Mouse (Mus musculus) liver, embryonic 16.5 days (tissue): ENCODE data around the gene Bckdk. TPM values are rescaled to one million over a fixed set of nuclear protein-coding genes. Genes with fewer than 3 reads are reported as not detected.
"Not testable (repeated sequence)": the region's sequence is repeated elsewhere in the genome, so short reads cannot be mapped to it uniquely, and the experiment has no call there.

Source experiments
- ATAC-seq: fragments of 200-750 bp; cut with Nextera tagmentation; 2 replicates; pipeline ENCODE4 v1.8.0; 2017; ENCODE audit warnings: low read depth, mild to moderate bottlenecking, moderate number of reproducible peaks, moderate library complexity
- H3K27ac ChIP-seq: fragments of 300-500 bp; sonication (generic); 2 replicates; pipeline ENCODE4 v1.5.1; 2014; ENCODE audit warnings: mild to moderate bottlenecking, low read length
- H3K27me3 ChIP-seq: fragments of 300-500 bp; sonication (generic); 2 replicates; pipeline ENCODE4 v1.6.1; 2014; ENCODE audit warnings: low read depth, low read length, mixed read lengths; ENCODE audit not compliant: control insufficient read depth, insufficient read depth
- H3K36me3 ChIP-seq: fragments of 300-500 bp; sonication (generic); 2 replicates; pipeline ENCODE4 v1.6.1; 2014; ENCODE audit warnings: mild to moderate bottlenecking; ENCODE audit not compliant: control insufficient read depth, insufficient read depth
- H3K4me1 ChIP-seq: fragments of 300-500 bp; sonication (generic); 2 replicates; pipeline ENCODE4 v1.6.1; 2014; ENCODE audit warnings: low read depth, low read length, mixed read lengths; ENCODE audit not compliant: control insufficient read depth
- H3K4me2 ChIP-seq: fragments of 300-500 bp; sonication (generic); 2 replicates; pipeline ENCODE4 v1.6.1; 2014; ENCODE audit warnings: low read depth, low read length, mixed read lengths
- H3K4me3 ChIP-seq: fragments of 300-500 bp; sonication (generic); 2 replicates; pipeline ENCODE4 v1.5.1; 2014; ENCODE audit warnings: low read depth, mild to moderate bottlenecking, low read length
- H3K9ac ChIP-seq: fragments of 300-500 bp; sonication (generic); 2 replicates; pipeline ENCODE4 v1.6.1; 2014; ENCODE audit warnings: low read depth, low read length
- H3K9me3 ChIP-seq: fragments of 300-500 bp; sonication (generic); replicated peaks from 2 replicates; pipeline ENCODE4 v1.6.1; 2016; ENCODE audit warnings: low read length; ENCODE audit not compliant: control insufficient read depth
- WGBS: fragments of 180-500 bp; shearing (Covaris S2); extraction: QIAGEN DNeasy Blood & Tissue Kit; methylation state at CpG from one replicate; pipeline ENCODE4 v1.1.7; 2014; ENCODE audit not compliant: insufficient replicate concordance; 5-methylcytosine and 5-hydroxymethylcytosine counted together
- polyA plus RNA-seq: library from polyadenylated mRNA; unstranded; fragments of >200 nt; fragmentation: Nextera tagmentation; extraction: Ambion mirVana; gene quantifications from 2 replicates; pipeline ENCODE4 v1.2.1, GENCODE M21; 2015

Gene Bckdk
- polyA plus RNA-seq, 1 experiment from 2014 or later, result 51.1 TPM

DNA sequence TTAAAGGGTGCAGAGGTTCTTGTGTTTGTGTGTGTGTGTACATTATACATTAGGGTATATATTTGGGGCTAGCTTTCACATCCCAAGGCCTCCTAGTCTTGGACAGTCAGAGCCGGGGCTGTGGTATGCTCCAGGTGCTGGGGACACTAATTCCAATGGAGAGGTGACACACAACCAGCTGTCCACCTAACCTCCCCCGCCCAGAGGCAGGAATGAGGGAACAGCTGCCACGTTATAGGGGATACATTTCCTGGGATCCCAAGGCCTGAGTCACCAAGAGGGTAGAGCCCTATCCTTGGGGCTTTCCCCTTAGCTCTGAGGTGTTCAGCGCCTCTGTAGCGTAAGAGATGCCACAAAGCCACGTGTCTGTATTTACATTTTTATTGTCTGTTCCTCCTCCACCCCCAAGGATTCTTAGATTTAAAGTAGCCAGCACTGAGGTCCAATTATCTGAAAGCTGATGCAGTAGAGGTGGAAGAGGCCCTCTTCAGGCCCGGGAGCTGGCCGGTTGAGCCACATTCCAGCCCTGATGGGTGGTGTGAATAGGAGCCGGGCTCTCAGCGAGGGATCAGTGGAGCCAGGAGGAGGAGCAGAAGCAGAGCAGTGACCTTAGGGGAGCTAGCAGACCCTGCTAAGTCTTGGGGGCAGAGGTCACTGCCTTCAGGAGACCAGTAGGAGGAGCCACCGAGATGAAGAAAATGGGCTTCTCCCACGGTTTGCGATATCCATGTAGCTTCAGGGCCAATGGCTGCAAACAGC is 28.6 kb downstream of the Bckdk start:
- no peak overlapping the region for H3K9ac ChIP-seq
- H3K27me3 ChIP-seq, result no peaks in the 10 kb centered on the region
- H3K4me3 ChIP-seq, result no peak overlapping the region
- peaks cover 25% of the 10 kb centered on the region for H3K4me1 ChIP-seq
- H3K36me3 ChIP-seq, result no peaks in the 10 kb centered on the region
- no peaks in the 10 kb centered on the region for H3K9me3 ChIP-seq
- ATAC-seq, result no peak
- peak overlapping the region; percentile 27; the same call in 1 of the 2 replicates for H3K4me2 ChIP-seq
- H3K27ac ChIP-seq, result peak overlapping the region; percentile 58
- 49% methylated on average over 13 of the region's 13 CpGs for WGBS

DNA sequence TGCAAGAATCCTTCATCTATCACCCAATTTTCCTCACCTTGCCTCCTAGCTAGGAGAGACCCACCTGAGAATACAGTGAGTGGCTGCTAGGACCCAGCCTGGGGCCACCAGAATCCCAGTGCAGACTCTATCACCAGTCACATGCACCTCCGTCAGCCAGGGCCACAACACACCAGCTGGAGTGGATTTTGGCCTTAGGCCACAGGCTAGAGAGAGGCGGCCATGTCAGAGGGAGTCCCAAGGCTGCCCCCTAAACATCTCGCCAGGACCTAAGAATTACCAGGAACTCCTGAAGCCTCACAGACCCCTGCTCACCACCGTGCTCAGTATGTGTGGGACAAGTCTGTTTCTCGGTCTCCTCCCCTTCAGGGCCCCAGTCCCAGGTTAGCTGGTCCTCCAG is 30.2 kb downstream of the Bckdk start:
- Histone ChIP-seq H3K27ac (no peak overlapping the region), H3K9ac (no peak overlapping the region), H3K36me3 (no peaks in the 10 kb centered on the region), H3K4me1 (peaks cover 25% of the 10 kb centered on the region), H3K27me3 (no peaks in the 10 kb centered on the region), H3K4me3 (no peak overlapping the region), H3K4me2 (no peak overlapping the region), H3K9me3 (no peaks in the 10 kb centered on the region)
- whole genome bisulfite sequencing, result 65% methylated on average over 5 of the region's 5 CpGs
- no peak for ATAC-seq

DNA sequence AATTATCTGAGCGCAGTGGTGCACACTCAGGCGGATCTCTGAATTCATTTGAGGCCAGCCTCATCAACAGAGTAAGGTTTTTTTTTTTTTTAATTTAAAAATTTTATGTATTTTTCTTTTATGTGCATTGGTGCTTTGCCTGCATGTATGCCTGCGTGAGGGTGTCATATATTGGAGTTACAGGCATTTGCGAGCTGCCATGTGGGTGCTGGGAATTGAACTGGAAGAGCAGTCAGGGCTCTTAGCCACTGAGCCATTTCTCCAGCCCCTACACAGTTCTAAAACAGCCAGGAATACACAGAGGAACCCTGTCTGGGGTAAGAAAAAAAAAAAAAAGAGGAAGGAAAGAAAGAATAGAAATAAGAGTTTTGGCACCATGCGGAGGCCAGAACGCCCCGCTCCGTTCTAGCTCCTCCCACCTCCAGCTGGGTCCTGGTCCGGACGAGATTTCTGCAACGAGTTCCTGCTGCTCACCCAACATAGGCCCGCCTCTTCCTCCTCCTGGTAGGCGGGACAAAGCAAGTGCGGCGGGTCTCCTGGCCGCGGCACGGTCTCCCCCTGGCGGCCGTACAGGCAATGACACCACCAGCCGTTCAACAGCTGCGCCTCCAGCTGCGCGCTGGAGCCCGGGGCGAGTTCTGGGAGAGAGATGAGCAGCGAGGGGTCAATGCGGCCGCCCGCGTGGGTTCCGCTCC is 31.3 kb downstream of the Bckdk start:
- Histone ChIP-seq H3K4me1 (peaks cover 22% of the 10 kb centered on the region), H3K36me3 (no peaks in the 10 kb centered on the region), H3K4me2 (peak overlapping the region; percentile 99), H3K4me3 (peak overlapping the region; percentile 74), H3K27me3 (no peaks in the 10 kb centered on the region), H3K9me3 (no peaks in the 10 kb centered on the region), H3K9ac (peak overlapping the region; percentile 80), H3K27ac (0 out of 2 replicates have a peak overlapping the region, but pooled peaks have one; percentile 5)
- ATAC-seq, result peak; percentile 92
- 8% methylated on average over 30 of the region's 32 CpGs for WGBS

DNA sequence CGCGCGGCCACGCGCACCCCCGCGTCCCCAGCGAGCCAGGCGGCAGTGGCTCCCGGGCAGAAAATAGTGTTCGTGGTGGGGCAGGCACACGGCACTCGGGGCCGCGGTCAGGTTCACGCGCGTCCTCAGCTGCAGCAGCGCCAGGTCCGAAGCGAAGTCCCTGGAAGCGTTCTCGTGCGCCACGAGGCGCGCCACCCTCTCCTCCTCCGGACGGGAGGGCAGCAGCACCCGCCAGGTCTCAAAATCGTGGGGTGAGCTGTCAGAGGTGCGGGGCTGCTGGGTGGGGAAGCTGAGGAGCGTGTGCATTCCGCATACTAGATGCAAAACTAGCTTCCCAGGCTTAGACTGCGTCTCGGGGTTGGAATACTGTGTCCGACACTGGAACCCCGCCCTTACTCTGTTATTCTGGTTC is 31.9 kb downstream of the Bckdk start:
- no peaks in the 10 kb centered on the region for H3K27me3 ChIP-seq
- no peak; the same call in 1 of the 2 replicates for ATAC-seq
- under 1% methylated on average over 38 of the region's 38 CpGs for WGBS
- H3K4me3 ChIP-seq, result peak overlapping the region; percentile 74
- H3K9ac ChIP-seq, result peak overlapping the region; percentile 80
- H3K4me1 ChIP-seq, result peaks cover 20% of the 10 kb centered on the region
- peak overlapping the region; percentile 99 for H3K4me2 ChIP-seq
- H3K36me3 ChIP-seq, result no peaks in the 10 kb centered on the region
- H3K27ac ChIP-seq, result 0 out of 2 replicates have a peak overlapping the region, but pooled peaks have one; percentile 26
- no peaks in the 10 kb centered on the region for H3K9me3 ChIP-seq

DNA sequence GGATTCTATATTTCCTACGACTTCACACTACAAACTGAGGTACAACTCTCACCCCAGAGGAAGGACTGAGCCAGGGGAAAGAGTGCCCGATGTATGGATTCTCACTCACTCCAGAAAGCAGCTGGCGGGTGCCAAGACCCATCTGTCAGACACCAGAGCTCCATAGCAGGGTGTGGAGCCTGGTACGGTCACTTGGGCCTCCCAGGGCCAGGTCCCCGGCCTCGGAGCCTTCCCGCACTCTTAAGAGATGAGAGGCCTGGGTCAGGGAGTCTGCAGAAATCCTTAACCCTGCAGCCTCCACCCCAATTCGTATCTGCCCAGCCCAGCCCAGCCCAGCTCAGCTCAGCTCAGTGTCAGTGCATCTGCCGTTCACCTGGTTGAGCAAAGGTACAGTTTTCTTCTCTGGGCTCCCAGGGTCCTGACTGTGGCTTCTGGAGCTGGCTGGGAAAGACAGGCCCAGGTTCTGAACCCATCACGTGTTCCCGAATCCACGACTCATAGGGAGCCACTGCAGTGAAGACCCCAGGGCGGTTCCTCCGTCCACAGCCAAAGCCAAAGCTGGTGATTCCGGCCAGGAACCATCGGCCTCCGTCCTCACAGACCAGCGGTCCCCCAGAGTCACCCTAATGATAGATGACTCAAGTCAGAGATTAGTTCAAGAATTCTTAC is 32.5 kb downstream of the Bckdk start:
- H3K4me2 ChIP-seq, result peak overlapping the region; percentile 99
- no peaks in the 10 kb centered on the region for H3K9me3 ChIP-seq
- H3K36me3 ChIP-seq, result no peaks in the 10 kb centered on the region
- peak overlapping the region; percentile 80 for H3K9ac ChIP-seq
- WGBS, result 56% methylated on average over 18 of the region's 18 CpGs
- no peak overlapping the region for H3K27ac ChIP-seq
- H3K4me3 ChIP-seq, result peak overlapping the region; percentile 74
- no peaks in the 10 kb centered on the region for H3K27me3 ChIP-seq
- no peak for ATAC-seq
- peaks cover 17% of the 10 kb centered on the region for H3K4me1 ChIP-seq

DNA sequence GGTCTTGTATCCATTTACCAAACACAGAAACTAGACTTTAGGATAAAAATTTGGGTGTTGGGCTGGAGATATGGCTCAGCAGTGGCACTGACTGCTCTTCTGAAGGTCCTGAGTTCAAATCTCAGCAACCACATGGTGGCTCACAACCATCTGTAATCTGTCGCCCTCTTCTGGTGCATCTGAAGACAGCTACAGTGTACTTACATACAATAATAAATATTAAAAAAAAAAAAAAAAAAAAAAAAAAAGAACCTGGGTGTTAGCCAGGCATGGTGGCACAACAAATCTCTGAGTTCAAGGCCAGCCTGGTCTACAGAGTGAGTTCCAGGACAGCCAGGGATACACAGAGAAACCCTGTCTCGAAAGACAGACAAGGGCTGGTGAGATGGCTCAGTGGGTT is 38.2 kb downstream of the Bckdk start:
- peaks cover 20% of the 10 kb centered on the region for H3K27me3 ChIP-seq
- H3K9ac ChIP-seq, H3K4me3 ChIP-seq, H3K4me1 ChIP-seq, H3K4me2 ChIP-seq, H3K36me3 ChIP-seq, H3K27ac ChIP-seq, H3K9me3 ChIP-seq, ATAC-seq: not testable (repeated sequence)
- 32% methylated on average over 2 of the region's 2 CpGs for WGBS

DNA sequence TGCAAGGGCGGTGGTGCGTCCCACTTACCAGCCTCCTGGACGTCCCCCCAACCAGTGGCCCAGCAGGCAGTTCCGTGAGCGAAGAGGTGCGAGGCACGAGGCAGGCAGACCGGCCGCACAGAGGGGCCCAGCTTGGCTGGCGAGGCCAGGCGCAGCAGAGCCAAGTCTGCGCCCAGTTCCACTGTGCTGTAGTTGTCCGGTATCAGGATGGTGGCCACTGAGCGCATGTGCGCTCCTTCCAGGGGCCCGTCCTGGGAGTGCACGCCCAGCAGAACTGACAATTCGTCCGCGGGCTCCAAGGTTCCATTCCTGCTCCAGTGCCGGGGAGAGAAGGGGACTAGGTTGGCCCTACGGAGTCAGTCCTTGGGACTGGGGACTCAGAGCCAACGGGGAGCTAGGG is 40.7 kb downstream of the Bckdk start:
- Histone ChIP-seq H3K27ac (no peak overlapping the region), H3K9me3 (no peaks in the 10 kb centered on the region), H3K36me3 (no peaks in the 10 kb centered on the region), H3K4me3 (no peak overlapping the region), H3K4me1 (no peaks in the 10 kb centered on the region; the same call in 1 of the 2 replicates), H3K9ac (no peak overlapping the region), H3K27me3 (peaks cover 20% of the 10 kb centered on the region), H3K4me2 (no peak overlapping the region)
- ATAC-seq, result no peak
- WGBS, result 19% methylated on average over 23 of the region's 23 CpGs

DNA sequence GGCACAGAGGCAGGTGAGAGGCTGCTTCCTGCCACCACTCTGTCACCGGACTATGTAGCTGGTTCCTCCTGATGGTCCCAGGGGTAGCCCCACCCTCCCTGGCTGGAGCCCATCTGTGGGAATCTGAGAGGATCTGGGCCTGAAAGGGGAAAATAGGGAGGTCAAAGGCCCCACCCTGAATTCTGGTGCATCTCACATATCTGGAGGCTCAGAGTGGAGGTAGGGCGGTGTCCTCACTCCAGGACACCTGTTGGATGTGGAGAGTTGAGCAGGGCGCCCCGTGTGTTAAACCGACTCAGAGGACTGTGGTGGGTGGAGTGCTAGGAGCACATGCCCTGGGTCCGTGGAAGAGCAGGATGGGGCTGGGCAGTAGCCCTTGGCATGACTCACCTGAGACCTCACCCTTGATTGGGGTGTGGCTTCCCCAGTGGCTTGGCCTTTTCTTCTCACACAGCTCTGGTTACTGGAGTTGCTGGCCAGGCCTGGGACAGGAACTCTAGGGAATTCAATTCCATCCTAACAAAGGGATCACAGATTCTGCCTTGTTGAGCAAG is 42.7 kb downstream of the Bckdk start, which contains the start of gene Prss36:
Prss36 (minus strand) TSS at position 256 of the 554 bp plus-strand sequence.
- no peak within 1 kb of the TSS for H3K4me2 ChIP-seq
- 0 out of 2 replicates have a peak, but pooled peaks have one; percentile 9 for ATAC-seq
- H3K4me3 ChIP-seq, result no peak within 1 kb of the TSS
- no peaks in the 10 kb centered on the region for H3K36me3 ChIP-seq
- no peaks in the 10 kb centered on the region; the same call in 1 of the 2 replicates for H3K4me1 ChIP-seq
- peaks cover 20% of the 10 kb centered on the region for H3K27me3 ChIP-seq
- WGBS, result 54% methylated on average over 6 of the region's 6 CpGs
- H3K9me3 ChIP-seq, result no peaks in the 10 kb centered on the region
- no peak within 1 kb of the TSS for H3K9ac ChIP-seq
- H3K27ac ChIP-seq, result no peak within 1 kb of the TSS
